Mouse (Mus musculus) limb, embryonic 11.5 days (tissue): ENCODE data around the gene Gstt4. TPM values are rescaled to one million over a fixed set of nuclear protein-coding genes. Genes with fewer than 3 reads are reported as not detected.
"Not testable (repeated sequence)": the region's sequence is repeated elsewhere in the genome, so short reads cannot be mapped to it uniquely, and the experiment has no call there.

Source experiments
- ATAC-seq: fragments of 200-750 bp; cut with Nextera tagmentation; 2 replicates; pipeline ENCODE4 v1.8.0; 2017; ENCODE audit warnings: low read depth; ENCODE audit not compliant: insufficient number of reproducible peaks, low FRiP score, low TSS enrichment
- DNase-seq: peaks from one replicate; pipeline ENCODE4 v3.0.0-alpha.2; 2015; ENCODE audit warnings: low spot score
- H3K27ac ChIP-seq: fragments of 300-500 bp; sonication (generic); replicated peaks from 2 replicates; pipeline ENCODE4 v1.5.1; 2014; ENCODE audit warnings: low read depth, mild to moderate bottlenecking, low read length
- H3K27me3 ChIP-seq: fragments of 300-500 bp; sonication (generic); 2 replicates; pipeline ENCODE4 v1.6.1; 2014; ENCODE audit warnings: mild to moderate bottlenecking, low read length, mixed read lengths; ENCODE audit not compliant: control insufficient read depth, insufficient read depth
- H3K36me3 ChIP-seq: fragments of 300-500 bp; sonication (generic); 2 replicates; pipeline ENCODE4 v1.6.1; 2014; ENCODE audit warnings: mild to moderate bottlenecking, low read length, moderate library complexity, mixed read lengths; ENCODE audit not compliant: control insufficient read depth, insufficient read depth
- H3K4me1 ChIP-seq: fragments of 300-500 bp; sonication (generic); 2 replicates; pipeline ENCODE4 v1.6.1; 2014; ENCODE audit warnings: low read length, mixed read lengths; ENCODE audit not compliant: control insufficient read depth, insufficient read depth
- H3K4me2 ChIP-seq: fragments of 300-500 bp; sonication (generic); 2 replicates; pipeline ENCODE4 v1.6.1; 2014; ENCODE audit warnings: low read depth, mild to moderate bottlenecking, moderate library complexity; ENCODE audit not compliant: severe bottlenecking
- H3K4me3 ChIP-seq: fragments of 300-500 bp; sonication (generic); 2 replicates; pipeline ENCODE4 v1.5.1; 2014; ENCODE audit warnings: low read depth, low read length
- H3K9ac ChIP-seq: fragments of 300-500 bp; sonication (generic); 2 replicates; pipeline ENCODE4 v1.6.1; 2014; ENCODE audit warnings: mild to moderate bottlenecking, low read length
- H3K9me3 ChIP-seq: fragments of 300-500 bp; sonication (generic); 2 replicates; pipeline ENCODE4 v1.6.1; 2016; ENCODE audit warnings: low read length; ENCODE audit not compliant: control insufficient read depth
- WGBS: fragments of 180-500 bp; shearing (Covaris S2); extraction: QIAGEN DNeasy Blood & Tissue Kit; methylation state at CpG from one replicate; pipeline ENCODE4 v1.1.7; 2014; 5-methylcytosine and 5-hydroxymethylcytosine counted together
- polyA plus RNA-seq: library from polyadenylated mRNA; unstranded; fragments of >200 nt; fragmentation: Nextera tagmentation; extraction: Ambion mirVana; gene quantifications from 2 replicates; pipeline ENCODE4 v1.2.1, GENCODE M21; 2014

The Gstt4 gene
- not detected in 2 replicates for polyA plus RNA-seq

- H3K27ac ChIP-seq = no peak within 1 kb of the TSS
These were observed at the start of gene Gstt4 for GRCm38 (mm10) chr10:75822443-75822842. Gene Gstt4, minus strand, starts transcription at chr10:75822543.

GRCm38 (mm10) chr10:75861587-75861986 lies 39.2 kb upstream of the Gstt4 start:
- Histone ChIP-seq H3K27me3 (no peaks in the 10 kb centered on the region), H3K9me3 (no peaks in the 10 kb centered on the region), H3K27ac (no peak overlapping the region)

More at GRCm38 (mm10) chr10:75822443-75822842, at the start of gene Gstt4:
- Histone ChIP-seq H3K9ac (no peak within 1 kb of the TSS), H3K4me3 (no peak within 1 kb of the TSS), H3K27me3 (no peaks in the 10 kb centered on the region), H3K36me3 (no peaks in the 10 kb centered on the region), H3K4me2 (no peak within 1 kb of the TSS), H3K4me1 (no peaks in the 10 kb centered on the region), H3K9me3 (no peaks in the 10 kb centered on the region)
- DNase-seq (no peak), ATAC-seq (no peak)
- 93% methylated on average over 2 of the region's 2 CpGs for WGBS

GRCm38 (mm10) chr10:75860746-75861145 lies 38.4 kb upstream of the Gstt4 start:
- Histone ChIP-seq H3K27me3 (no peaks in the 10 kb centered on the region), H3K4me2 (no peak overlapping the region; the same call in 1 of the 2 replicates), H3K4me3 (no peak overlapping the region), H3K27ac (peak overlapping the region; percentile 83; the same call in 1 of the 2 replicates), H3K9ac (peak overlapping the region; percentile 47; the same call in 1 of the 2 replicates), H3K4me1 (peaks cover 5% of the 10 kb centered on the region; the same call in 1 of the 2 replicates), H3K36me3 (peaks cover 3% of the 10 kb centered on the region; the same call in 1 of the 2 replicates), H3K9me3 (no peaks in the 10 kb centered on the region)
- ATAC-seq (no peak), DNase-seq (peak; percentile 42)
- 43% methylated on average over 7 of the region's 7 CpGs for WGBS

More at GRCm38 (mm10) chr10:75861587-75861986, 39.2 kb upstream of the Gstt4 start:
- peaks cover 5% of the 10 kb centered on the region; the same call in 1 of the 2 replicates for H3K4me1 ChIP-seq
- H3K9ac ChIP-seq = no peak overlapping the region
- DNase-seq = no peak
- peaks cover 3% of the 10 kb centered on the region; the same call in 1 of the 2 replicates for H3K36me3 ChIP-seq
- H3K4me2 ChIP-seq = no peak overlapping the region
- 88% methylated on average over 5 of the region's 5 CpGs for WGBS
- H3K4me3 ChIP-seq = no peak overlapping the region
- no peak for ATAC-seq

- Histone ChIP-seq H3K9ac (peak within 1 kb of the TSS; percentile 90), H3K4me3 (peak within 1 kb of the TSS; percentile 70), H3K27ac (peak within 1 kb of the TSS; percentile 83), H3K4me2 (peak within 1 kb of the TSS; percentile 51)
- H3K27me3 ChIP-seq, H3K9me3 ChIP-seq, H3K36me3 ChIP-seq, H3K4me1 ChIP-seq: not testable (repeated sequence)
- DNase-seq (peak; percentile 98), ATAC-seq (peak; percentile 95)
- under 1% methylated on average over 45 of the region's 46 CpGs for WGBS
These were observed 37.6 kb upstream of the Gstt4 start, which contains the start of gene Mif for GRCm38 (mm10) chr10:75859786-75860470. Gene Mif, minus strand, starts transcription at chr10:75860240.

- Histone ChIP-seq H3K27me3 (no peaks in the 10 kb centered on the region), H3K4me1 (peaks cover 5% of the 10 kb centered on the region; the same call in 1 of the 2 replicates), H3K36me3 (peaks cover 3% of the 10 kb centered on the region; the same call in 1 of the 2 replicates), H3K27ac (no peak overlapping the region; the same call in 1 of the 2 replicates), H3K9ac (peak overlapping the region; percentile 90), H3K4me2 (peak overlapping the region; percentile 51), H3K4me3 (peak overlapping the region; percentile 70), H3K9me3 (no peaks in the 10 kb centered on the region)
- peak; percentile 77 for DNase-seq
- WGBS = 2% methylated on average over 25 of the region's 27 CpGs
- ATAC-seq = peak; percentile 61
These were observed 36.9 kb upstream of the Gstt4 start for GRCm38 (mm10) chr10:75859107-75859746.

- 89% methylated on average over 4 of the region's 4 CpGs for WGBS
- Histone ChIP-seq H3K4me1 (peaks cover 5% of the 10 kb centered on the region; the same call in 1 of the 2 replicates), H3K27ac (no peak overlapping the region), H3K9ac (no peak overlapping the region), H3K9me3 (no peaks in the 10 kb centered on the region), H3K36me3 (peaks cover 3% of the 10 kb centered on the region; the same call in 1 of the 2 replicates), H3K27me3 (no peaks in the 10 kb centered on the region), H3K4me3 (no peak overlapping the region), H3K4me2 (0 out of 2 replicates have a peak overlapping the region, but pooled peaks have one; percentile 4)
- no peak for DNase-seq
- no peak for ATAC-seq
These were observed 35.3 kb upstream of the Gstt4 start for GRCm38 (mm10) chr10:75857598-75857997.

- no peak overlapping the region for H3K27ac ChIP-seq
- ATAC-seq = no peak
- H3K4me1 ChIP-seq = peaks cover 5% of the 10 kb centered on the region; the same call in 1 of the 2 replicates
- H3K27me3 ChIP-seq = no peaks in the 10 kb centered on the region
- WGBS = 85% methylated on average over 3 of the region's 3 CpGs
- no peak for DNase-seq
- no peak overlapping the region for H3K4me2 ChIP-seq
- no peaks in the 10 kb centered on the region for H3K9me3 ChIP-seq
- H3K4me3 ChIP-seq = no peak overlapping the region
- H3K9ac ChIP-seq = no peak overlapping the region
- H3K36me3 ChIP-seq = peaks cover 3% of the 10 kb centered on the region; the same call in 1 of the 2 replicates
These were observed 34.6 kb upstream of the Gstt4 start for GRCm38 (mm10) chr10:75856976-75857375.

GRCm38 (mm10) chr10:75856155-75856907 lies 34.0 kb upstream of the Gstt4 start:
- H3K9ac ChIP-seq = no peak overlapping the region
- 80% methylated on average over 11 of the region's 11 CpGs for WGBS
- H3K4me3 ChIP-seq = no peak overlapping the region
- peaks cover 3% of the 10 kb centered on the region; the same call in 1 of the 2 replicates for H3K36me3 ChIP-seq
- no peak overlapping the region for H3K4me2 ChIP-seq
- no peak overlapping the region for H3K27ac ChIP-seq
- peaks cover 5% of the 10 kb centered on the region; the same call in 1 of the 2 replicates for H3K4me1 ChIP-seq
- no peaks in the 10 kb centered on the region for H3K9me3 ChIP-seq
- ATAC-seq (no peak), DNase-seq (no peak)
- H3K27me3 ChIP-seq = no peaks in the 10 kb centered on the region
